Mouse (Mus musculus): ENCODE measurements around the gene Alg1. TPM values are rescaled to one million over a fixed set of nuclear protein-coding genes. Genes with fewer than 3 reads are reported as not detected.

Gene Alg1
- total RNA-seq, 2 experiments from 2014 or later = 24.2 to 29.0 TPM

Small RNA genes within 50 kb of the gene (microRNA-seq; reads per million reads assigned to microRNA genes)
- 0 reads per million in 2 experiments for gene Gm23689
- gene Gm26095 = 0 reads per million in 2 experiments
- 0 reads per million in 2 experiments for gene Mir6364

Other genes with a start within 250 kb of the Alg1 start
- not detected for gene Sept12, start 235.8 kb upstream of the Alg1 start, total RNA-seq (2021)
- gene Smim22, start 226.3 kb upstream of the Alg1 start, total RNA-seq (2021) = not detected
- 100 to 1,000 TPM; 195 to 210 TPM for gene Rogdi, start 220.1 kb upstream of the Alg1 start, total RNA-seq (2021)
- gene Glyr1, start 183.8 kb upstream of the Alg1 start, total RNA-seq (2021) = 100 to 1,000 TPM; 145 to 151 TPM
- 10 to 100 TPM; 43.3 to 48.2 TPM for gene Ubn1, start 183.6 kb upstream of the Alg1 start, total RNA-seq (2021)
- under 1 TPM; 0.32 to 0.34 TPM for gene Ppl, start 101.2 kb upstream of the Alg1 start, total RNA-seq (2021)
- gene Sec14l5, start 86.5 kb upstream of the Alg1 start, total RNA-seq (2021) = 1 to 10 TPM; 3.3 to 4.7 TPM
- 10 to 100 TPM in 1 of 2 experiments, 1 to 10 TPM in 1; 8.4 to 10.8 TPM for gene Nagpa, start 29.6 kb upstream of the Alg1 start, total RNA-seq (2021)
- gene AU021092, start 11.3 kb upstream of the Alg1 start, total RNA-seq (2021) = 1 to 10 TPM; 5.0 to 5.4 TPM
- gene Eef2kmt, start 22.4 kb downstream of the Alg1 start, total RNA-seq (2021) = 1 to 10 TPM; 3.0 to 3.8 TPM